Mouse (Mus musculus) forebrain, embryonic 11.5 days (tissue): ENCODE measurements around the gene Galnt2. TPM values are rescaled to one million over a fixed set of nuclear protein-coding genes. Genes with fewer than 3 reads are reported as not detected.

Experiments
- ATAC-seq: fragments of 200-750 bp; cut with Nextera tagmentation; replicated peaks from 2 replicates; pipeline ENCODE4 v1.8.0; 2017; ENCODE audit warnings: moderate TSS enrichment; ENCODE audit not compliant: low FRiP score
- DNase-seq: peaks from one replicate; pipeline ENCODE4 v3.0.0-alpha.2; 2017; ENCODE audit warnings: low spot score
- H3K27ac ChIP-seq: fragments of 300-500 bp; sonication (generic); 2 replicates; pipeline ENCODE4 v1.5.1; 2014; ENCODE audit warnings: low read depth, low read length
- H3K27me3 ChIP-seq: fragments of 300-500 bp; sonication (generic); 2 replicates; pipeline ENCODE4 v1.6.1; 2014; ENCODE audit warnings: mild to moderate bottlenecking, low read length, mixed read lengths; ENCODE audit not compliant: control insufficient read depth, insufficient read depth
- H3K36me3 ChIP-seq: fragments of 300-500 bp; sonication (generic); 2 replicates; pipeline ENCODE4 v1.6.1; 2014; ENCODE audit warnings: mild to moderate bottlenecking, low read length, moderate library complexity, mixed read lengths; ENCODE audit not compliant: control insufficient read depth, insufficient read depth
- H3K4me1 ChIP-seq: fragments of 300-500 bp; sonication (generic); replicated peaks from 2 replicates; pipeline ENCODE4 v1.6.1; 2014; ENCODE audit warnings: low read length, mixed read lengths; ENCODE audit not compliant: control insufficient read depth, insufficient read depth
- H3K4me2 ChIP-seq: fragments of 300-500 bp; sonication (generic); 2 replicates; pipeline ENCODE4 v1.6.1; 2014; ENCODE audit warnings: low read depth, mild to moderate bottlenecking, low read length, moderate library complexity, mixed read lengths; ENCODE audit not compliant: severe bottlenecking
- H3K4me3 ChIP-seq: fragments of 300-500 bp; sonication (generic); 2 replicates; pipeline ENCODE4 v1.5.1; 2014; ENCODE audit warnings: low read depth, low read length
- H3K9ac ChIP-seq: fragments of 300-500 bp; sonication (generic); 2 replicates; pipeline ENCODE4 v1.6.1; 2014; ENCODE audit warnings: low read length
- H3K9me3 ChIP-seq: fragments of 300-500 bp; sonication (generic); 2 replicates; pipeline ENCODE4 v1.6.1; 2016; ENCODE audit warnings: low read length, mixed read lengths; ENCODE audit not compliant: control insufficient read depth
- WGBS: fragments of 180-500 bp; shearing (Covaris S2); extraction: QIAGEN DNeasy Blood & Tissue Kit; methylation state at CpG from one replicate; pipeline ENCODE4 v1.1.7; 2014; 5-methylcytosine and 5-hydroxymethylcytosine counted together
- polyA plus RNA-seq: library from polyadenylated mRNA; unstranded; fragments of >200 nt; fragmentation: Nextera tagmentation; extraction: Ambion mirVana; gene quantifications from 2 replicates; pipeline ENCODE4 v1.2.1, GENCODE M21; 2014

The Galnt2 gene
- polyA plus RNA-seq, 1 experiment from 2014 or later, result 83.7 TPM

GRCm38 (mm10) chr8:124331706-124332105 is 100.5 kb downstream of the Galnt2 start:
- H3K27me3 ChIP-seq, result no peaks in the 10 kb centered on the region
- no peaks in the 10 kb centered on the region for H3K9me3 ChIP-seq
- H3K36me3 ChIP-seq, result no peaks in the 10 kb centered on the region; the same call in 1 of the 2 replicates
- 74% methylated on average over 11 of the region's 11 CpGs for WGBS
- no peak overlapping the region for H3K4me2 ChIP-seq
- H3K9ac ChIP-seq, result no peak overlapping the region
- ATAC-seq, result no peak
- no peak overlapping the region for H3K27ac ChIP-seq
- no peak overlapping the region for H3K4me3 ChIP-seq
- 0 out of 2 replicates have a peak, but pooled peaks cover 2% of the 10 kb centered on the region for H3K4me1 ChIP-seq
- no peak for DNase-seq

- no peaks in the 10 kb centered on the region for H3K9me3 ChIP-seq
- ATAC-seq (no peak), DNase-seq (no peak)
- WGBS, result 93% methylated on average over 13 of the region's 13 CpGs
- H3K36me3 ChIP-seq, result peaks cover 4% of the 10 kb centered on the region; the same call in 1 of the 2 replicates
- no peak overlapping the region for H3K9ac ChIP-seq
- no peak overlapping the region for H3K27ac ChIP-seq
- no peak overlapping the region for H3K4me3 ChIP-seq
- no peak overlapping the region for H3K4me2 ChIP-seq
- H3K4me1 ChIP-seq, result no peaks in the 10 kb centered on the region
- H3K27me3 ChIP-seq, result no peaks in the 10 kb centered on the region
Observed at GRCm38 (mm10) chr8:124336302-124336701, 105.1 kb downstream of the Galnt2 start.

GRCm38 (mm10) chr8:124339742-124340141 is 108.6 kb downstream of the Galnt2 start:
- H3K27ac ChIP-seq, result no peak overlapping the region
- no peak for DNase-seq
- WGBS, result 87% methylated on average over 3 of the region's 3 CpGs

GRCm38 (mm10) chr8:124340360-124341068 is 109.3 kb downstream of the Galnt2 start:
- Histone ChIP-seq H3K4me3 (no peak overlapping the region), H3K36me3 (peaks cover 7% of the 10 kb centered on the region; the same call in 1 of the 2 replicates), H3K4me1 (no peaks in the 10 kb centered on the region), H3K9me3 (no peaks in the 10 kb centered on the region), H3K9ac (no peak overlapping the region), H3K4me2 (no peak overlapping the region), H3K27ac (no peak overlapping the region), H3K27me3 (no peaks in the 10 kb centered on the region)
- ATAC-seq (no peak), DNase-seq (no peak)
- WGBS, result 68% methylated on average over 17 of the region's 17 CpGs

More at GRCm38 (mm10) chr8:124339742-124340141, 108.6 kb downstream of the Galnt2 start:
- no peak for ATAC-seq
- no peaks in the 10 kb centered on the region for H3K4me1 ChIP-seq
- no peak overlapping the region for H3K4me2 ChIP-seq
- H3K9ac ChIP-seq, result no peak overlapping the region
- H3K9me3 ChIP-seq, result no peaks in the 10 kb centered on the region
- no peak overlapping the region for H3K4me3 ChIP-seq
- no peaks in the 10 kb centered on the region for H3K27me3 ChIP-seq
- H3K36me3 ChIP-seq, result peaks cover 7% of the 10 kb centered on the region; the same call in 1 of the 2 replicates

GRCm38 (mm10) chr8:124343151-124343550 is 112.0 kb downstream of the Galnt2 start:
- H3K36me3 ChIP-seq, result peaks cover 7% of the 10 kb centered on the region; the same call in 1 of the 2 replicates

GRCm38 (mm10) chr8:124343991-124344390 is 112.8 kb downstream of the Galnt2 start:
- Histone ChIP-seq H3K4me3 (no peak overlapping the region), H3K27me3 (no peaks in the 10 kb centered on the region), H3K27ac (no peak overlapping the region), H3K9me3 (no peaks in the 10 kb centered on the region), H3K36me3 (peaks cover 3% of the 10 kb centered on the region; the same call in 1 of the 2 replicates), H3K9ac (no peak overlapping the region), H3K4me2 (no peak overlapping the region), H3K4me1 (no peaks in the 10 kb centered on the region; the same call in 1 of the 2 replicates)
- DNase-seq (no peak), ATAC-seq (no peak)
- 88% methylated on average over 12 of the region's 12 CpGs for WGBS

More at GRCm38 (mm10) chr8:124343151-124343550, 112.0 kb downstream of the Galnt2 start:
- ATAC-seq (no peak), DNase-seq (no peak)
- H3K4me2 ChIP-seq, result no peak overlapping the region
- no peak overlapping the region for H3K27ac ChIP-seq
- no peak overlapping the region for H3K9ac ChIP-seq
- no peaks in the 10 kb centered on the region for H3K27me3 ChIP-seq
- no peaks in the 10 kb centered on the region for H3K9me3 ChIP-seq
- H3K4me1 ChIP-seq, result no peaks in the 10 kb centered on the region; the same call in 1 of the 2 replicates
- H3K4me3 ChIP-seq, result no peak overlapping the region
- 97% methylated on average over 15 of the region's 15 CpGs for WGBS

GRCm38 (mm10) chr8:124345098-124345497 is 113.9 kb downstream of the Galnt2 start:
- Histone ChIP-seq H3K36me3 (peaks cover 3% of the 10 kb centered on the region; the same call in 1 of the 2 replicates), H3K4me1 (no peaks in the 10 kb centered on the region; the same call in 1 of the 2 replicates), H3K27ac (no peak overlapping the region), H3K9me3 (no peaks in the 10 kb centered on the region), H3K4me3 (no peak overlapping the region), H3K9ac (no peak overlapping the region), H3K27me3 (no peaks in the 10 kb centered on the region), H3K4me2 (no peak overlapping the region)
- ATAC-seq, result no peak
- 94% methylated on average over 10 of the region's 10 CpGs for WGBS
- DNase-seq, result no peak

GRCm38 (mm10) chr8:124346852-124347523 is 115.8 kb downstream of the Galnt2 start:
- Histone ChIP-seq H3K9me3 (no peaks in the 10 kb centered on the region), H3K9ac (no peak overlapping the region), H3K4me2 (no peak overlapping the region), H3K27ac (no peak overlapping the region), H3K36me3 (peaks cover 3% of the 10 kb centered on the region; the same call in 1 of the 2 replicates), H3K4me3 (no peak overlapping the region), H3K4me1 (no peaks in the 10 kb centered on the region; the same call in 1 of the 2 replicates), H3K27me3 (no peaks in the 10 kb centered on the region)
- ATAC-seq, result 0 out of 2 replicates have a peak, but pooled peaks have one; percentile 55
- WGBS, result 52% methylated on average over 19 of the region's 19 CpGs
- peak; percentile 83 for DNase-seq
